Mouse (Mus musculus): ENCODE measurements around the gene Vmn2r102. TPM values are rescaled to one million over a fixed set of nuclear protein-coding genes. Genes with fewer than 3 reads are reported as not detected.

Vmn2r102 gene
- polyA plus RNA-seq (2014; fragmentation: Nextera tagmentation; extraction: Ambion mirVana): not detected in 2 replicates

GRCm38 (mm10) chr17:19660028-19660427 lies at the start of gene Vmn2r102:
Gene Vmn2r102, plus strand, starts transcription at chr17:19660328.
- H3K27ac ChIP-seq (ENCODE audit: low read depth): no peak within 1 kb of the TSS
- H3K9ac ChIP-seq (ENCODE audit: low read length): no peak within 1 kb of the TSS
- H3K36me3 ChIP-seq (ENCODE audit: control insufficient read depth, insufficient read depth, low read length): no peaks in the 10 kb centered on the region
- ATAC-seq (replicated peaks; ENCODE audit: low FRiP score, low TSS enrichment, low read depth) (no peak), DNase-seq (ENCODE audit: low spot score) (no peak)
- no peaks in the 10 kb centered on the region for H3K27me3 ChIP-seq (replicated peaks; ENCODE audit: control insufficient read depth, insufficient read depth, low read length)
- H3K4me2 ChIP-seq (ENCODE audit: low read length): no peak within 1 kb of the TSS
- H3K4me1 ChIP-seq (replicated peaks; ENCODE audit: control insufficient read depth, insufficient read depth, low read length): no peaks in the 10 kb centered on the region
- no peak within 1 kb of the TSS for H3K4me3 ChIP-seq (ENCODE audit: low read depth, low read length)
- WGBS: 53% methylated on average over 2 of the region's 2 CpGs
- H3K9me3 ChIP-seq (ENCODE audit: control insufficient read depth, low read length): no peaks in the 10 kb centered on the region

- no peak overlapping the region for H3K27ac ChIP-seq (ENCODE audit: low read depth)
- H3K4me3 ChIP-seq (ENCODE audit: low read depth, low read length): no peak overlapping the region
- no peaks in the 10 kb centered on the region for H3K36me3 ChIP-seq (ENCODE audit: control insufficient read depth, insufficient read depth, low read length)
- H3K9ac ChIP-seq (ENCODE audit: low read length): no peak overlapping the region
- H3K4me1 ChIP-seq (replicated peaks; ENCODE audit: control insufficient read depth, insufficient read depth, low read length): no peaks in the 10 kb centered on the region
- no peak overlapping the region for H3K4me2 ChIP-seq (ENCODE audit: low read length)
- WGBS: 94% methylated on average over 1 of the region's 1 CpGs
- ATAC-seq (replicated peaks; ENCODE audit: low FRiP score, low TSS enrichment, low read depth): no peak
- H3K9me3 ChIP-seq (ENCODE audit: control insufficient read depth, low read length): 0 out of 2 replicates have a peak, but pooled peaks cover 5% of the 10 kb centered on the region
- H3K27me3 ChIP-seq (replicated peaks; ENCODE audit: control insufficient read depth, insufficient read depth, low read length): no peaks in the 10 kb centered on the region
- DNase-seq (ENCODE audit: low spot score): no peak
These were observed 30.8 kb upstream of the Vmn2r102 start for GRCm38 (mm10) chr17:19629328-19629727.

- Histone ChIP-seq H3K27me3 (replicated peaks; ENCODE audit: control insufficient read depth, insufficient read depth, low read length) (no peaks in the 10 kb centered on the region), H3K9me3 (ENCODE audit: control insufficient read depth, low read length) (no peaks in the 10 kb centered on the region), H3K36me3 (ENCODE audit: control insufficient read depth, insufficient read depth, low read length) (no peaks in the 10 kb centered on the region), H3K4me3 (ENCODE audit: low read depth, low read length) (no peak overlapping the region), H3K4me1 (replicated peaks; ENCODE audit: control insufficient read depth, insufficient read depth, low read length) (no peaks in the 10 kb centered on the region), H3K27ac (ENCODE audit: low read depth) (no peak overlapping the region), H3K4me2 (ENCODE audit: low read length) (no peak overlapping the region), H3K9ac (ENCODE audit: low read length) (no peak overlapping the region)
- ATAC-seq (replicated peaks; ENCODE audit: low FRiP score, low TSS enrichment, low read depth): no peak
- WGBS: 79% methylated on average over 3 of the region's 3 CpGs
- DNase-seq (ENCODE audit: low spot score): no peak
These were observed 1.7 kb upstream of the Vmn2r102 start for GRCm38 (mm10) chr17:19658447-19658846.

- no peak overlapping the region for H3K4me2 ChIP-seq (ENCODE audit: low read length)
- H3K9me3 ChIP-seq (ENCODE audit: control insufficient read depth, low read length): no peaks in the 10 kb centered on the region
- H3K27ac ChIP-seq (ENCODE audit: low read depth): no peak overlapping the region
- no peaks in the 10 kb centered on the region for H3K36me3 ChIP-seq (ENCODE audit: control insufficient read depth, insufficient read depth, low read length)
- no peaks in the 10 kb centered on the region for H3K4me1 ChIP-seq (replicated peaks; ENCODE audit: control insufficient read depth, insufficient read depth, low read length)
- H3K27me3 ChIP-seq (replicated peaks; ENCODE audit: control insufficient read depth, insufficient read depth, low read length): no peaks in the 10 kb centered on the region
- H3K9ac ChIP-seq (ENCODE audit: low read length): no peak overlapping the region
- H3K4me3 ChIP-seq (ENCODE audit: low read depth, low read length): no peak overlapping the region
- no peak for ATAC-seq (replicated peaks; ENCODE audit: low FRiP score, low TSS enrichment, low read depth)
- no peak for DNase-seq (ENCODE audit: low spot score)
These were observed 31.9 kb downstream of the Vmn2r102 start for GRCm38 (mm10) chr17:19692062-19692461.

Other genes starting within 250 kb of the Vmn2r102 start
- gene Vmn2r100, start 155.6 kb upstream of the Vmn2r102 start, polyA plus RNA-seq (2014; fragmentation: Nextera tagmentation; extraction: Ambion mirVana): not detected in 2 replicates
- gene Vmn2r101, start 83.1 kb upstream of the Vmn2r102 start, polyA plus RNA-seq (2014; fragmentation: Nextera tagmentation; extraction: Ambion mirVana): not detected in 2 replicates
- gene Vmn2r103, start 113.0 kb downstream of the Vmn2r102 start, polyA plus RNA-seq (2014; fragmentation: Nextera tagmentation; extraction: Ambion mirVana): not detected in 2 replicates